Mouse (Mus musculus): Measurements from ENCODE around the gene 5730596B20Rik. TPM values are rescaled to one million over a fixed set of nuclear protein-coding genes. Genes with fewer than 3 reads are reported as not detected.

Gene 5730596B20Rik
- polyA plus RNA-seq, 1 experiment from 2014 or later: 0.57 TPM

GRCm38 (mm10) chr6:52225612-52226568 lies 48.6 kb downstream of the 5730596B20Rik start:
- H3K9ac ChIP-seq (ENCODE audit: low read depth, low read length): no peak overlapping the region
- H3K4me3 ChIP-seq (ENCODE audit: low read depth, low read length): no peak overlapping the region
- 4% methylated on average over 69 of the region's 69 CpGs for WGBS (ENCODE audit: insufficient replicate concordance)
- H3K4me1 ChIP-seq (ENCODE audit: control insufficient read depth, insufficient read depth, low read length): peaks cover 5% of the 10 kb centered on the region; the same call in 1 of the 2 replicates
- no peak overlapping the region for H3K4me2 ChIP-seq
- peaks cover 97% of the 10 kb centered on the region for H3K27me3 ChIP-seq (ENCODE audit: control insufficient read depth, insufficient read depth, low read length)
- H3K9me3 ChIP-seq (replicated peaks; ENCODE audit: control insufficient read depth, low read length): no peaks in the 10 kb centered on the region
- no peak overlapping the region for H3K27ac ChIP-seq (ENCODE audit: low read depth, low read length)
- no peaks in the 10 kb centered on the region for H3K36me3 ChIP-seq (ENCODE audit: control insufficient read depth, insufficient read depth, low read length)
- no peak for ATAC-seq (replicated peaks; ENCODE audit: insufficient number of reproducible peaks, low FRiP score, low TSS enrichment)

- no peaks in the 10 kb centered on the region for H3K36me3 ChIP-seq (ENCODE audit: control insufficient read depth, insufficient read depth, low read length)
- H3K4me1 ChIP-seq (ENCODE audit: control insufficient read depth, insufficient read depth, low read length): peaks cover 5% of the 10 kb centered on the region; the same call in 1 of the 2 replicates
- peaks cover 95% of the 10 kb centered on the region for H3K27me3 ChIP-seq (ENCODE audit: control insufficient read depth, insufficient read depth, low read length)
- H3K4me2 ChIP-seq: no peak overlapping the region
- no peak overlapping the region for H3K4me3 ChIP-seq (ENCODE audit: low read depth, low read length)
- 2% methylated on average over 26 of the region's 26 CpGs for WGBS (ENCODE audit: insufficient replicate concordance)
- H3K9me3 ChIP-seq (replicated peaks; ENCODE audit: control insufficient read depth, low read length): no peaks in the 10 kb centered on the region
- no peak overlapping the region for H3K27ac ChIP-seq (ENCODE audit: low read depth, low read length)
- H3K9ac ChIP-seq (ENCODE audit: low read depth, low read length): no peak overlapping the region
- ATAC-seq (replicated peaks; ENCODE audit: insufficient number of reproducible peaks, low FRiP score, low TSS enrichment): no peak
These were observed 49.4 kb downstream of the 5730596B20Rik start for GRCm38 (mm10) chr6:52226569-52227257.

GRCm38 (mm10) chr6:52227470-52228222 lies 50.3 kb downstream of the 5730596B20Rik start:
- 4% methylated on average over 11 of the region's 11 CpGs for WGBS (ENCODE audit: insufficient replicate concordance)
- H3K9ac ChIP-seq (ENCODE audit: low read depth, low read length): no peak overlapping the region
- ATAC-seq (replicated peaks; ENCODE audit: insufficient number of reproducible peaks, low FRiP score, low TSS enrichment): no peak

GRCm38 (mm10) chr6:52228475-52229465 lies 51.5 kb downstream of the 5730596B20Rik start:
- H3K36me3 ChIP-seq (ENCODE audit: control insufficient read depth, insufficient read depth, low read length): no peaks in the 10 kb centered on the region
- no peak for ATAC-seq (replicated peaks; ENCODE audit: insufficient number of reproducible peaks, low FRiP score, low TSS enrichment)
- WGBS (ENCODE audit: insufficient replicate concordance): under 1% methylated on average over 38 of the region's 38 CpGs
- no peak overlapping the region for H3K4me2 ChIP-seq
- peaks cover 5% of the 10 kb centered on the region; the same call in 1 of the 2 replicates for H3K4me1 ChIP-seq (ENCODE audit: control insufficient read depth, insufficient read depth, low read length)
- no peak overlapping the region for H3K4me3 ChIP-seq (ENCODE audit: low read depth, low read length)
- H3K27me3 ChIP-seq (ENCODE audit: control insufficient read depth, insufficient read depth, low read length): peaks cover 95% of the 10 kb centered on the region
- no peaks in the 10 kb centered on the region for H3K9me3 ChIP-seq (replicated peaks; ENCODE audit: control insufficient read depth, low read length)
- no peak overlapping the region for H3K27ac ChIP-seq (ENCODE audit: low read depth, low read length)
- H3K9ac ChIP-seq (ENCODE audit: low read depth, low read length): no peak overlapping the region

More at GRCm38 (mm10) chr6:52227470-52228222, 50.3 kb downstream of the 5730596B20Rik start:
- Histone ChIP-seq H3K4me3 (ENCODE audit: low read depth, low read length) (no peak overlapping the region), H3K27ac (ENCODE audit: low read depth, low read length) (no peak overlapping the region), H3K9me3 (replicated peaks; ENCODE audit: control insufficient read depth, low read length) (no peaks in the 10 kb centered on the region), H3K4me1 (ENCODE audit: control insufficient read depth, insufficient read depth, low read length) (peaks cover 5% of the 10 kb centered on the region; the same call in 1 of the 2 replicates), H3K27me3 (ENCODE audit: control insufficient read depth, insufficient read depth, low read length) (peaks cover 95% of the 10 kb centered on the region), H3K4me2 (no peak overlapping the region), H3K36me3 (ENCODE audit: control insufficient read depth, insufficient read depth, low read length) (no peaks in the 10 kb centered on the region)

DNA sequence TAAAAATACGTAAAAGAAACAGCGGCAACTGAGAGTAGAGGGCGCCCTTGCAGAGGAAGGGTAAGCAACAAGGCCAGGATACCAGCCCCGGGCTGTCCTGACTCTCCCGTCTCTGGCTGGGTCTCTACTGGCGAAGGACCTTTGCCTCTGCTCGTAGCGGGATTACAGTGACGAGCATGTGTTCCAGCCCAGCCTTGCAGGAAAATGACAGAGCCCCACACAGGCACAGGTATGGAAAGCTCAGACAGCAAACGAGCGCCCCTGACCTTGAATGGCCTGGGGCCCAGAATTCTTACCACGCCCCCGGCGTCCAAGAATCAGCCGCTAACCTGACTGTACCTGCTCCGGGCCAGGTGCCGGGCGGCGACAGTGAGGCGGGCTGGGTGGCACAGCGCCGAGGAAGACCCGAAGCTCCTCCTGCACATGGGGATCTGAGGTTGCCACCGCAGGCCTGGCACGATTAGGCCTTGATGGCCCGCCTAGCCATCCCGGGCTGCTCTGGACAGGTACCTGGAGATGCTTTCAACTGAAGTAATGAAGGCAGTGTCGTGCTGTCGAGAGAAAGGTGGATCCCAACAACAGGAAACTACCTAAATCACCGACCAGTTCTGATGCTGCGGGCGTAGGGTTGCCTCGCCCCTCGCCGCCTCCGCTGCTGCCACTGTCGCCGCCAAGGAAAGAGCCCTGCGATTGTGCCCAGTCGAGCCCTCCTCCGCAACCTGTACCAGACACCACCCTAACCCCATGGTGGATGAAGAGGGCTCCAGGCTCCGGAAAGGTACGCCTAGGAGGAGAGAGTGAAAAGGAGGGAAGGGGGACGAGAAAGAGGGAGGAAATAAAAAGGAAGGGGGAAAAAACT lies 52.5 kb downstream of the 5730596B20Rik start:
- Histone ChIP-seq H3K27me3 (ENCODE audit: control insufficient read depth, insufficient read depth, low read length) (peaks cover 95% of the 10 kb centered on the region), H3K9ac (ENCODE audit: low read depth, low read length) (no peak overlapping the region), H3K9me3 (replicated peaks; ENCODE audit: control insufficient read depth, low read length) (no peaks in the 10 kb centered on the region), H3K4me1 (ENCODE audit: control insufficient read depth, insufficient read depth, low read length) (peaks cover 8% of the 10 kb centered on the region; the same call in 1 of the 2 replicates), H3K4me2 (no peak overlapping the region), H3K4me3 (ENCODE audit: low read depth, low read length) (no peak overlapping the region), H3K27ac (ENCODE audit: low read depth, low read length) (no peak overlapping the region), H3K36me3 (ENCODE audit: control insufficient read depth, insufficient read depth, low read length) (no peaks in the 10 kb centered on the region)
- no peak for ATAC-seq (replicated peaks; ENCODE audit: insufficient number of reproducible peaks, low FRiP score, low TSS enrichment)
- WGBS (ENCODE audit: insufficient replicate concordance): 2% methylated on average over 43 of the region's 44 CpGs

MicroRNA genes within 50 kb of the gene (microRNA counts, 519-probe panel; counts per million panel counts)
- microRNA mmu-miR-196b: 32.2 counts per million

Small RNA genes lying within 50 kb of the gene (microRNA-seq; reads per million reads assigned to microRNA genes)
- 389 reads per million, percentile 78 among the genes with 10 or more reads in this experiment for gene Mir196b (ENCODE audit: borderline number of aligned reads)

Other genes starting within 250 kb of the 5730596B20Rik start
- gene Skap2, start 164.9 kb upstream of the 5730596B20Rik start, polyA plus RNA-seq (2014; fragmentation: Nextera tagmentation; extraction: Ambion mirVana): 16.1 and 16.9 TPM in 2 replicates
- gene Hoxa1, start 19.2 kb upstream of the 5730596B20Rik start, polyA plus RNA-seq (2014; fragmentation: Nextera tagmentation; extraction: Ambion mirVana): 1.2 TPM in 2 replicates
- 3.5 and 3.6 TPM in 2 replicates for gene Hoxa2, start 12.7 kb upstream of the 5730596B20Rik start, polyA plus RNA-seq (2014; fragmentation: Nextera tagmentation; extraction: Ambion mirVana)
- gene Hoxa4, start 14.3 kb downstream of the 5730596B20Rik start, polyA plus RNA-seq (2014; fragmentation: Nextera tagmentation; extraction: Ambion mirVana): 0.68 and 1.4 TPM in 2 replicates
- 2.4 and 2.6 TPM in 2 replicates for gene Hoxa5, start 27.1 kb downstream of the 5730596B20Rik start, polyA plus RNA-seq (2014; fragmentation: Nextera tagmentation; extraction: Ambion mirVana)
- not detected in 2 replicates for gene Hoxa6, start 31.2 kb downstream of the 5730596B20Rik start, polyA plus RNA-seq (2014; fragmentation: Nextera tagmentation; extraction: Ambion mirVana)
- gene Hoxa3, start 35.8 kb downstream of the 5730596B20Rik start, polyA plus RNA-seq (2014; fragmentation: Nextera tagmentation; extraction: Ambion mirVana): 1.5 and 2.2 TPM in 2 replicates
- not detected in 2 replicates for gene Gm28308, start 35.8 kb downstream of the 5730596B20Rik start, polyA plus RNA-seq (2014; fragmentation: Nextera tagmentation; extraction: Ambion mirVana)
- 0.49 TPM in 2 replicates for gene Hoxa7, start 44.4 kb downstream of the 5730596B20Rik start, polyA plus RNA-seq (2014; fragmentation: Nextera tagmentation; extraction: Ambion mirVana)
- 0.13 and 0.29 TPM in 2 replicates for gene Hoxa9, start 53.6 kb downstream of the 5730596B20Rik start, polyA plus RNA-seq (2014; fragmentation: Nextera tagmentation; extraction: Ambion mirVana)
- gene Hoxa10, start 63.4 kb downstream of the 5730596B20Rik start, polyA plus RNA-seq (2014; fragmentation: Nextera tagmentation; extraction: Ambion mirVana): 0.20 and 0.97 TPM in 2 replicates
- gene Hoxa11, start 68.3 kb downstream of the 5730596B20Rik start, polyA plus RNA-seq (2014; fragmentation: Nextera tagmentation; extraction: Ambion mirVana): not detected in 2 replicates
- 0.20 TPM in 1 of 2 replicates, not detected in the other for gene Hoxa13, start 83.4 kb downstream of the 5730596B20Rik start, polyA plus RNA-seq (2014; fragmentation: Nextera tagmentation; extraction: Ambion mirVana)
- gene Evx1, start 136.0 kb downstream of the 5730596B20Rik start, polyA plus RNA-seq (2014; fragmentation: Nextera tagmentation; extraction: Ambion mirVana): not detected in 2 replicates